Mouse (Mus musculus) adrenal gland, adult (tissue): ENCODE results near the gene Zic1.

Source experiments
- DNase-seq, 2 experiments: peaks; one replicate each; pipeline ENCODE4 v3.0.0; 2022 to 2023; ENCODE audit warnings: low spot score in 1 of 2; ENCODE audit not compliant: inconsistent age in 2 of 2

Gene Zic1

DNA sequence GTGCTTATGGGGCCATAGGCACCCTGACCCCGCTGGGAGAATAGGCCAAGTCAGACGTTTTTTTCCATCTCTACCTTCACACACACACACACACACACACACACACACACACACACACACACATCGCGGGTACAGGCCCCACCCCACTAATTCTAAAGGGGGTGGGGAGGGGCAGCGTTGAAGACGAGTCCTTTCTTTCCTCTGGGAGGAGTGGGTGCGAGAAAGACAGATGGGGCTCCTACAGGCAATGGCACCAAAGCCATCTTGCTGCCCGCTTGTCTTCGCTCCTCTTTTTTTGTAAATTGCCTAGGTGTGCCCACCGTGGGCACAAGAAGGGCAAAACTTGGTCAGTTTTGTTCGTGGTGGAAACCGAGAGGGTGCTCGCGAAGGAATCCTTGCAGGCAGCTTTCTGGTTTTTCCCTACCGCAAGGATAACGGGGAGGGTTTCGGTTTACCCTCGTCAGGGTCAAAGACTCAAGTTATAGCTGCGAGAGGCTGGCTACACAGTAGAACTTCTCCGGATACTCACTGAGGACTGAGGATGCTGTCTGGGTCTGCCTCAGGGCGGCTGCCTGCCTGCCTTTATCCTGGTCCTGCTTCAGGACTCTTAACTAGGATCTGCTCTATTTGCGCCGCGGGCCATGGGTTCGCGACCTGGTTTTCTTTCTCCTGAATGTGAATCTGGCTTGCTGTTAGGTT, 3.8 kb upstream of the Zic1 start:
- DNase-seq = no peak

GRCm38 (mm10) chr9:91368946-91369292, 3.3 kb upstream of the Zic1 start:
- DNase-seq = no peak

DNA sequence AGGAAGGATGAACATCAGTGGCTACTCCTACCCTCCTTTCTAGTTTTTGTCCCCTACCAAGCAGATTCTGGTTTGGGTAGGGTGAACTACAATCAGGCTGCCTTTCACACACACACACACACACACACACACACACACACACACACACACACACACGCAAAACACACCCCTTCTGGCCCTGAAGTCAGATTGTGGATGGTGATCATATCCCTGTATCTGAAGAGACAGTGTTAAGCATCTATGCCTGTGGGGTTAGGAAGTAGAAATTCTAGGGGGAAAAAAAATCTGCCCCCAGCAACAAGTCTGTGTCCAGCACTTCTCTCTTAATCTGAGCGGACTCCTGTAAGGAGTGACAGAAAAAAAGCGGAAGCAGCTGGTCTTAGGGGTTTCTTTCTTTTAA, 2.5 kb upstream of the Zic1 start:
- no peak for DNase-seq

DNA sequence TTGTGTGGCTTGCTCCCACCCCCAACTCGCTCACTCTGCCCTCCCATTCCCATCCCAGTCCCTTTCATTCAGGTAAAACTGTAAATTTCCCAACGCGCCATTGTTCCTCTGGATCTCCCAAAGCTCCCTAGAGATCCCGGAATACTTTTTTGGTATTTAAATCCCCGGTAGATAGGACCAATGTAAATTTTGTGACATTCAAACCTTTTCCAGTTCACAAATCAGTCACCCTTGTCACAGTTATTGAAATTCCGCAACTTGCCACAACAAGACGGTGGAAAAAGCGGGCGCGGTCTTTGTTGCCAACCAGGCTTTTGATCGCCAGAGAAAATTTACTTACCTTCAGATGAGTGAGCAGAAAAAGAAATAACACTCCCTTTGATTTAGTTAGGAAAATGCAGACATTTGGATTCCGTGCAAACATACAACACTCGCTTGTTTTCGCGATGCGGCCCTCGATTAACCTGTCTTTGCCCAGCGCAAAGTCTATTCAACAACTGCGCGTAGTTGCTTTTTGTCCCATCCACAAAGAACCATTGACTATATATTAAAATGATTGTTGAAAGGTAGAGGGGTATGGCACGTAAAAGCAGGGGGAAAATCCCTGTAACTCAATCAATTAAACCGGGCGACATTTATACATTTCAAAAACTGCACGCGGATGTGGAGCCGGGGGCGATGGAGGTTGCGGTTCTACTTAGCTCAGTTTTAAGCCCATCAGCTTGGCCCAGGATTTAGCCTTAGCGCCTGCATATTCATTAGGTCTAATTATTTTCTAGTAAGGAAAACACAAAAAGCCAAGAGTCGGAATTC, 1.6 kb upstream of the Zic1 start:
- no peak for DNase-seq

DNA sequence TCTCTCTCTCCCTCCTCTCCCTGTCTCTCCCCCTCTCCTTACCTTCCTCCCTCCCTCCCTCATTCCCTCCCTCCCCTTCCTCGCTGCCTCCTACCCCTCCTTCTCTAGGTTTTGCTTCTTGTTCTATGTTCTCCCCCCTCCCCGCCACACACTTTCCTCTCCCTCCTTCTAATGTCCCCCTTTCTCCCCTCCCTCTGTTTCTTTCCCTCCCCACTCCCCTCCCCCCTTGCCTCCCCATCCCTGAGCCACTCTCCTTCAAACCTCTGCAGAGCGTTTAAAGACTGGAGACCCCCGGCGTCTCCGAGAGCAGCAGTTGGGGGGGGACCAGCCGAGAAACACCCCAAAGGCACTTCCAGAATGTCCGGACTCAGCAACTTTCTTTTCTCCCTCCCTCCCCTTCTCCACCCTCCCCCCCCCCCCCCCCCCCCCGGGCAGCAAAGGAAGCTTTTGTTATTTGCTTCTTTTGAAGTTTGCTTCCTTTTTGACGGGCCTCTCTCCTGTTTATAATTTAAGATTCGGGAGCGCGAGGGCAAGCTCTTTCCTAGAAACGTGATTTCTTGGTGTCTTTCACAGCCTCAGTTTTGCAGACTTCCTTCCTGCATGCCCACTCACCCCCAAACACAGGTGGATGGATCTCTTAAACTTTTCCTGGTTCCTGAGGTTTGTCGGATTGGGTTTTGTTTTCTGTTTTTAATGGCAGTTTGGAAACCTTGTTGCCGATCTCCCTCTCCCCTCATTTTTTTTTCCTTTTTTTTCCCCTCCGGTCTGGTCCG, 802 bp upstream of the Zic1 start:
- no peak for DNase-seq

- no peak for DNase-seq
Observed at GRCm38 (mm10) chr9:91364971-91365501, 574 bp downstream of the Zic1 start.

- peak in 1 of 2 experiments; percentile 47 for DNase-seq
Observed at GRCm38 (mm10) chr9:91364127-91364970, 1.3 kb downstream of the Zic1 start.

DNA sequence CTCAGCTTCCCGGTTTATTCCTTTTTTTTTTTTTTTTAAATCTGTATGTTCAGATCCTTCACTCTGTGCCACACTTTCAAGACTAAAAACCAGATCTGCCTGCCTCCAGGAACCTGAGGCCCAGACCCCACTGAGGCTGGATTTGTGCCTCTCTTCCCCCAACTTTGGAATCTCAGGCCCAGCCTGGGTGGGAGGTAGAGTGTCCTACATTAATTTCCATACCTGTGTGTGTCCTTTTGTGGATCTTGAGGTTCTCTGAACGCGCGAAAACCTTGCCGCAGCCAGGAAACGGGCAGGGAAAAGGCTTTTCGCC, 1.8 kb downstream of the Zic1 start:
- DNase-seq = no peak

DNA sequence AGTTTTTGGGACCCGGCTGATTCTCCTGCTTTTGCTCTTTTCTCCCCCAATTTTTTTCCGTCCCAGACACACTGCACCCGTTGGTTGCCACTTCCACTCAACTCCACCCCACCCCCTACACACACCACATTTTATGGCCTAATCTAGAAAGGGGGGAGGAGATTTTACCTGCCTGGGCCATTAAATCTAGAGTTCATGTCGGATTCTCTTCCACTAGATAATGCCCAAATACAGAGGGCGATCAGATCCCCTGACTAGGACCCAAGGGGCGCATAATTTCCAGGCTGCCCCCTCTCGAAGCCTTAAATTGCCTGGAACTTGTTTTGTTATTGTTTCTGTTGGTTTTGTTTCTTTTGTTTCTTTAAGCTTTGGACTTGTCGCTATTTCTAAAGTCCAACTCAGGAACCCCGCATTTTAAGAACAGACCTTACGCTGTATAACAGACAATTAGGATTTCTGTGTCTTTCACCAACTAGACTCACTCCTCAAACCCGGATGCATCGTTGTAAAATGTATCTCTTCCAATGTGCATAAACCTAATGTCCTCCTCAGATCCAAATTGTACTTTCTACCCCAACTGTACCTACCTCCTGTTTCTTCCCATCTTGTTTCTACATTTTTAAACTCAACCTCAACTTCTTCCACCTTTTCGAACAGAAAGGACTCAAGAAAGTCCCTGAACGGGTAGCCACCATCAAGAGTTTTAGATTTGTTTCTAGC, 2.4 kb downstream of the Zic1 start:
- DNase-seq = no peak

GRCm38 (mm10) chr9:91361856-91362601, 3.6 kb downstream of the Zic1 start, which contains the start of gene Zic4:
Gene Zic4, plus strand, starts transcription at chr9:91362413.
- DNase-seq = peak in 1 of 2 experiments; percentile 68

DNA sequence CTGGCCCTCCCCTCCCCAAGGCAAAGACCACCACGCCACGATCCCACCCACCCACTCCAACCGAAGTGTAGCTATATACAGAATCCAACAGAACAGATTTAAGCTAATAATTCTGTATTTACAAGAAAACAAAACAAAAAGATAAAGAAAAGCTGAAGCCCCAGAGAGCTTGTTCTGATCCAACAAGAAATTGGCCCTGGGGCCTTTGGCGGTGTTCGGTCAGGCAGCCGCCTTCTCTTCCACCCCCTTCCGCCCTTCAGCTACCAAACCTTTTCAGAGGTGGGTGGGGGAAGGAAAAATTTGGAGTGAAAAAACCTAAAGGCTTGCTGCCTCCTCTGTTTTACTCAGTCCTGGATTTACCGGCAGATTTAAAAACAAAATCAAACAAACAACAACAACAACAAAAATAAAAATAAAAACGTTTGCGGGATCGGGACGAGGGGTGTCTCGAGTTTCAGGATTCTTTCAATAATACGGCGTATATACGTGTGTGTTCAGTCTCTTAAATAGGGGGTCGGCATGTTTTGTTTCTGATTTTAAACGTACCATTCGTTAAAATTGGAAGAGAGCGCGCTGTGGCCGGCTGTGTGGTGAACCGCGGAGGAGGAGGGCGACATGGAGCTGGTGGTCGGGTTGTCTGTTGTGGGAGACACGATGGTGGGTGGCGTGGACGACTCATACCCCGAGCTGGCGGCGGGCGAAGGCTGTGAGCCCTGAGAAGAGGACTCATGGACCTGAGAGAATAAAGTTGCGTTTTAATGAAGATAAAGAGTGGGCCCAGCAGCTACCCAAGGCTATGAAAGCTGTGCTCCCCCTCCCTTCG, 4.4 kb downstream of the Zic1 start:
- no peak for DNase-seq

DNA sequence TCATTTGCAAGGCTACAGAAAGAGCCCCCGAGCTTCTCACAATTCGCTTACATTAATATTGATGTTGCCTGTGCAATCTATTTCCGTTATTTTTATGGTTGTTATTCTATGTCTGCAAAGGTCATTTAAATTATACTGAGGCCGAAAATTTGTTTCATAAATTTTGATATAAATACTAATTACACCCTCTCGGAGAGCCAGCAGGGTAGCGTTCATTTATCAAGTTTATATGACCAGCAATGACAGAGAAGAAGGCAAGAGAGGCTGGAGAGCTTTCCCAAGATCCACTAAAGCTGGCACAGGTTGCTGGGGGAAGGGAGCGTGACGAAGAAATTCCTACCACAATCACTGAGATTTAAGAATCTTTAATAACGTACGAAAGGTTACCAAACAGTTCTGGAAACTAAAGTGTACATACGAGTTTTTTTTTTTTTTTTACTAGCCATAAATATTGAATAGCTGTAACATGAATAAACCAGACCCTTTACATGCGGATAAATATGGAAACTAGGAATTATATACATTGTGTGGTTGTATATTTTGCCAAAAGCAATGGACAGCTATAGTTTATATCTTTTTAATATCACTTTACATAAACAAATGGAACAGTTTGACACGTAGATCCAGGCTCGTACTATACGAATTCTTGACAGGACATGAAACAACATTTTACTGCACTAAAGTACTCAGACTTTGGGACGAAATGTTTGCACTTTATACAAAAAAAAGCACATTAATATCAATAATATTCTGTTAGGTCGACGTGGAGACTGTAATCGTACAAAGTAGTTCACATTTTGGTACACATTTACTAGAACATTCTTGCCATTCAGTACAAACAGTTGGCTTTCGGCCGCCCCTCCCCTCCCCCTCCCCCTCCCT, 5.2 kb downstream of the Zic1 start:
- DNase-seq = no peak

- no peak for DNase-seq
Observed at GRCm38 (mm10) chr9:91358851-91359687, 6.5 kb downstream of the Zic1 start.

DNA sequence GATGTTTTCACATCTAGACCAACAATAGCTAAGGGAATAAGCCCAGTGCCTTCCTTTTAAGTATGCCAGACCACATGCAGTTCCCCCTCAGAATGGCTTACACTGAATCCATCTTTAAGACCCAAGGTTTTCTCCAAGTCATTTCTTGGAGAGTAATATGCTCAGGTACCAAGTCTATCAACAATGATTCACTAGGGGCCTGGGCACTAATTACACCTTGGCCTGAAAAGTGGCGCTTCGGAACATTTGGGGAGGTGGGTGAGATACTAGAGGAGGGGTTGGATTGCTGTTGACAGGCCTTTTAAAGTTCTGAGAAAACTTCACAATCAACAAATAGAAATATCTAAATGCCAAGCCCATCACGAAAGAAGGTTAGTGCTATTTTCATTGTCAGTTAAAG, 8.3 kb downstream of the Zic1 start:
- no peak for DNase-seq

DNA sequence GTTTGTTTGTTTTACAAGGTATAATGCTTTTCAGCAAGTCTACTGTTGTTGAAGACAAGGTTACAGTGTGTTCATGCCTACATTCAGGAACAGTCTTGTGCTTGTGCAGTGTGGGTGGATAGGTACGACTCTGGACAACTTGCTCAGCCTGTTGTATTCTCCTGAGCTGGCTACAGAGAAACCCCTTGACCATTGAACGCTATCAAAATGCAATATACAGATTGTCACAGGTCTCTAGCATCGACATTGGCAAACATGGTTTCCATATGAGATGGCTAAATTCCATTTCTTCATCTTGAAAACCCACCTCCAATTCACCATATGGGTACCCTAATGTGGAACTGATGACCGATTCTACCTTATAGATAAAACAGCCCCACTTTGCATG, 9.3 kb downstream of the Zic1 start:
- DNase-seq = no peak

- no peak for DNase-seq
Observed at GRCm38 (mm10) chr9:91355629-91356352, 9.8 kb downstream of the Zic1 start.
